Mouse (Mus musculus): ENCODE data around the gene Dcaf15. TPM values are rescaled to one million over a fixed set of nuclear protein-coding genes. Genes with fewer than 3 reads are reported as not detected.

Dcaf15 gene
- polyA plus RNA-seq, 1 experiment = 40.8 TPM

- peak; percentile 85 to 96 for DNase-seq (ENCODE audit: extremely low spot score in 1 of 2, low spot score in 1 of 2)
These were observed 37.5 kb downstream of the Dcaf15 start for GRCm38 (mm10) chr8:84067047-84067573.

GRCm38 (mm10) chr8:84066291-84066930 lies 38.2 kb downstream of the Dcaf15 start, which contains the start of gene Rfx1:
Rfx1 (plus strand) TSS chr8:84066834.
- peak; percentile 100 for DNase-seq (ENCODE audit: extremely low spot score in 1 of 2, low spot score in 1 of 2)

- no peak for DNase-seq (ENCODE audit: extremely low spot score in 1 of 2, low spot score in 1 of 2)
These were observed 39.0 kb downstream of the Dcaf15 start for GRCm38 (mm10) chr8:84065457-84066072.

- DNase-seq (ENCODE audit: extremely low spot score in 1 of 2, low spot score in 1 of 2) = no peak
These were observed 39.5 kb downstream of the Dcaf15 start, which contains the start of gene Gm10643 for GRCm38 (mm10) chr8:84065037-84065436. Gm10643 (minus strand) TSS chr8:84065137.

GRCm38 (mm10) chr8:84063861-84064610 lies 40.5 kb downstream of the Dcaf15 start:
- DNase-seq (ENCODE audit: extremely low spot score in 1 of 2, low spot score in 1 of 2) = no peak

GRCm38 (mm10) chr8:84060245-84060644 lies 44.3 kb downstream of the Dcaf15 start:
- no peak for DNase-seq (ENCODE audit: extremely low spot score in 1 of 2, low spot score in 1 of 2)

GRCm38 (mm10) chr8:84059226-84059625 lies 45.3 kb downstream of the Dcaf15 start:
- DNase-seq (ENCODE audit: extremely low spot score in 1 of 2, low spot score in 1 of 2) = no peak

GRCm38 (mm10) chr8:84057827-84058226 lies 46.7 kb downstream of the Dcaf15 start:
- DNase-seq (ENCODE audit: extremely low spot score in 1 of 2, low spot score in 1 of 2) = no peak

- DNase-seq (ENCODE audit: extremely low spot score in 1 of 2, low spot score in 1 of 2) = no peak
These were observed 51.3 kb downstream of the Dcaf15 start for GRCm38 (mm10) chr8:84053229-84053628.

GRCm38 (mm10) chr8:84052746-84053145 lies 51.8 kb downstream of the Dcaf15 start:
- DNase-seq (ENCODE audit: extremely low spot score in 1 of 2, low spot score in 1 of 2) = no peak

GRCm38 (mm10) chr8:84048171-84048570 lies 56.4 kb downstream of the Dcaf15 start:
- DNase-seq (ENCODE audit: extremely low spot score in 1 of 2, low spot score in 1 of 2) = no peak

Other genes with a start within 250 kb of the Dcaf15 start
- 199 and 247 TPM in 2 replicates for gene Adgrl1, start 204.7 kb downstream of the Dcaf15 start, polyA plus RNA-seq (2012; rRNA removed)
- gene Gm10644, start 149.6 kb downstream of the Dcaf15 start, polyA plus RNA-seq (2012; rRNA removed) = 0.63 and 0.68 TPM in 2 replicates
- 1.2 and 1.6 TPM in 2 replicates for gene Asf1b, start 149.3 kb downstream of the Dcaf15 start, polyA plus RNA-seq (2012; rRNA removed)
- 161 and 176 TPM in 2 replicates for gene Prkaca, start 131.8 kb downstream of the Dcaf15 start, polyA plus RNA-seq (2012; rRNA removed)
- 47.4 and 48.4 TPM in 2 replicates for gene Samd1, start 107.1 kb downstream of the Dcaf15 start, polyA plus RNA-seq (2012; rRNA removed)
- gene 1700067K01Rik, start 103.3 kb downstream of the Dcaf15 start, polyA plus RNA-seq (2012; rRNA removed) = not detected in 2 replicates
- 1.4 and 2.4 TPM in 2 replicates for gene 2210011C24Rik, start 92.6 kb downstream of the Dcaf15 start, polyA plus RNA-seq (2012; rRNA removed)
- gene Palm3, start 83.3 kb downstream of the Dcaf15 start, polyA plus RNA-seq (2012; rRNA removed) = 1.9 and 2.2 TPM in 2 replicates
- 0.40 and 0.42 TPM in 2 replicates for gene Il27ra, start 62.2 kb downstream of the Dcaf15 start, polyA plus RNA-seq (2012; rRNA removed)
- not detected in 2 replicates for gene Rln3, start 59.8 kb downstream of the Dcaf15 start, polyA plus RNA-seq (2012; rRNA removed)
- 3.7 and 5.3 TPM in 2 replicates for gene Gm10643, start 39.6 kb downstream of the Dcaf15 start, polyA plus RNA-seq (2012; rRNA removed)
- 36.6 and 37.9 TPM in 2 replicates for gene Rfx1, start 37.9 kb downstream of the Dcaf15 start, polyA plus RNA-seq (2012; rRNA removed)
- gene Podnl1, start 21.2 kb upstream of the Dcaf15 start, polyA plus RNA-seq (2012; rRNA removed) = 0.04 and 0.08 TPM in 2 replicates
- 38.4 and 40.2 TPM in 2 replicates for gene Cc2d1a, start 43.2 kb upstream of the Dcaf15 start, polyA plus RNA-seq (2012; rRNA removed)
- 2.6 and 2.9 TPM in 2 replicates for gene 4930432K21Rik, start 43.3 kb upstream of the Dcaf15 start, polyA plus RNA-seq (2012; rRNA removed)
- 2.1 and 2.6 TPM in 2 replicates for gene Nanos3, start 80.4 kb upstream of the Dcaf15 start, polyA plus RNA-seq (2012; rRNA removed)
- gene Zswim4, start 132.3 kb upstream of the Dcaf15 start, polyA plus RNA-seq (2012; rRNA removed) = 13.7 TPM in 2 replicates
- 216 and 261 TPM in 2 replicates for gene D8Ertd738e, start 145.0 kb upstream of the Dcaf15 start, polyA plus RNA-seq (2012; rRNA removed)
- gene Mri1, start 152.6 kb upstream of the Dcaf15 start, polyA plus RNA-seq (2012; rRNA removed) = 26.0 and 30.5 TPM in 2 replicates
- 34.8 and 35.6 TPM in 2 replicates for gene Ccdc130, start 165.6 kb upstream of the Dcaf15 start, polyA plus RNA-seq (2012; rRNA removed)

Measured in frontal cortex, adult 2 months (tissue).